Mouse (Mus musculus) intestine, postnatal 0 days (tissue): ENCODE results near the gene Vwce. TPM values are rescaled to one million over a fixed set of nuclear protein-coding genes. Genes with fewer than 3 reads are reported as not detected.
A peak's percentile ranks its signal among the peaks of the same experiment; 100 is the strongest.

Source experiments
- ATAC-seq: fragments of 200-750 bp; cut with Nextera tagmentation; 2 replicates; pipeline ENCODE4 v1.8.0; 2017; ENCODE audit warnings: mild to moderate bottlenecking, moderate TSS enrichment, moderate library complexity
- H3K27ac ChIP-seq: fragments of 300-500 bp; sonication (generic); 2 replicates; pipeline ENCODE4 v1.5.1; 2014; ENCODE audit warnings: mild to moderate bottlenecking, low read depth, low read length, moderate library complexity
- H3K27me3 ChIP-seq: fragments of 300-500 bp; sonication (generic); replicated peaks from 2 replicates; pipeline ENCODE4 v1.6.1; 2014; ENCODE audit warnings: low read length, mixed read lengths; ENCODE audit not compliant: control insufficient read depth, insufficient read depth
- H3K36me3 ChIP-seq: fragments of 300-500 bp; sonication (generic); 2 replicates; pipeline ENCODE4 v1.6.1; 2014; ENCODE audit warnings: mild to moderate bottlenecking, moderate library complexity; ENCODE audit not compliant: control insufficient read depth, insufficient read depth
- H3K4me1 ChIP-seq: fragments of 300-500 bp; sonication (generic); replicated peaks from 2 replicates; pipeline ENCODE4 v1.6.1; 2014; ENCODE audit warnings: antibody characterized with exemption, low read length, mixed read lengths; ENCODE audit not compliant: control insufficient read depth, insufficient read depth
- H3K4me2 ChIP-seq: fragments of 300-500 bp; sonication (generic); replicated peaks from 2 replicates; pipeline ENCODE4 v1.6.1; 2014; ENCODE audit warnings: low read depth, mild to moderate bottlenecking, moderate library complexity
- H3K4me3 ChIP-seq: fragments of 300-500 bp; sonication (generic); 2 replicates; pipeline ENCODE4 v1.5.1; 2014; ENCODE audit warnings: low read depth, low read length
- H3K9ac ChIP-seq: fragments of 300-500 bp; sonication (generic); 2 replicates; pipeline ENCODE4 v1.6.1; 2014; ENCODE audit warnings: mild to moderate bottlenecking, low read depth, low read length
- H3K9me3 ChIP-seq: fragments of 300-500 bp; sonication (generic); 2 replicates; pipeline ENCODE4 v1.6.1; 2016; ENCODE audit warnings: mixed run types; ENCODE audit not compliant: control insufficient read depth
- CTCF ChIP-seq: sonication (generic); IDR thresholded peaks from 2 replicates; pipeline ENCODE4 v1.5.1; 2016; ENCODE audit warnings: low read depth, mild to moderate bottlenecking, control low read depth, antibody characterized with exemption, moderate library complexity
- WGBS: fragments of 180-500 bp; shearing (Covaris S2); extraction: QIAGEN DNeasy Blood & Tissue Kit; methylation state at CpG from one replicate; pipeline ENCODE4 v1.1.7; 2014; 5-methylcytosine and 5-hydroxymethylcytosine counted together
- polyA plus RNA-seq: library from polyadenylated mRNA; unstranded; fragments of >200 nt; fragmentation: Nextera tagmentation; extraction: Ambion mirVana; gene quantifications from 2 replicates; pipeline ENCODE4 v1.2.1, GENCODE M21; 2015

Vwce gene
- polyA plus RNA-seq, 1 experiment from 2014 or later = 7.1 TPM

- ATAC-seq = no peak
Measured at GRCm38 (mm10) chr19:10692361-10692760, 58.3 kb downstream of the Vwce start.

GRCm38 (mm10) chr19:10693926-10694682 is 60.1 kb downstream of the Vwce start:
- 79% methylated on average over 10 of the region's 10 CpGs for WGBS
- peaks cover 53% of the 10 kb centered on the region for H3K4me1 ChIP-seq
- H3K27ac ChIP-seq = no peak overlapping the region
- H3K27me3 ChIP-seq = no peaks in the 10 kb centered on the region
- H3K4me2 ChIP-seq = no peak overlapping the region
- no peak overlapping the region for H3K9ac ChIP-seq
- TF ChIP-seq CTCF = no peak
- no peaks in the 10 kb centered on the region; the same call in 1 of the 2 replicates for H3K36me3 ChIP-seq
- no peak for ATAC-seq
- H3K9me3 ChIP-seq = no peaks in the 10 kb centered on the region
- H3K4me3 ChIP-seq = no peak overlapping the region

More at GRCm38 (mm10) chr19:10692361-10692760, 58.3 kb downstream of the Vwce start:
- TF ChIP-seq CTCF = no peak
- peak overlapping the region; percentile 13; the same call in 1 of the 2 replicates for H3K4me2 ChIP-seq
- no peak overlapping the region for H3K9ac ChIP-seq
- H3K4me1 ChIP-seq = peaks cover 42% of the 10 kb centered on the region
- 42% methylated on average over 4 of the region's 4 CpGs for WGBS
- no peaks in the 10 kb centered on the region for H3K9me3 ChIP-seq
- H3K27ac ChIP-seq = peak overlapping the region; percentile 98
- no peaks in the 10 kb centered on the region; the same call in 1 of the 2 replicates for H3K36me3 ChIP-seq
- H3K4me3 ChIP-seq = no peak overlapping the region
- no peaks in the 10 kb centered on the region for H3K27me3 ChIP-seq

- peaks cover 58% of the 10 kb centered on the region for H3K4me1 ChIP-seq
- H3K4me3 ChIP-seq = no peak overlapping the region
Measured at GRCm38 (mm10) chr19:10695801-10696200, 61.8 kb downstream of the Vwce start.

GRCm38 (mm10) chr19:10698131-10698991 is 64.3 kb downstream of the Vwce start:
- TF ChIP-seq CTCF = no peak
- Histone ChIP-seq H3K36me3 (peaks cover 7% of the 10 kb centered on the region; the same call in 1 of the 2 replicates), H3K9me3 (no peaks in the 10 kb centered on the region), H3K4me1 (peaks cover 58% of the 10 kb centered on the region), H3K4me3 (no peak overlapping the region), H3K27ac (peak overlapping the region; percentile 76; the same call in 1 of the 2 replicates), H3K4me2 (no peak overlapping the region), H3K27me3 (no peaks in the 10 kb centered on the region), H3K9ac (no peak overlapping the region)
- no peak; the same call in 1 of the 2 replicates for ATAC-seq
- WGBS = 66% methylated on average over 9 of the region's 9 CpGs

More at GRCm38 (mm10) chr19:10695801-10696200, 61.8 kb downstream of the Vwce start:
- ATAC-seq = no peak
- Histone ChIP-seq H3K4me2 (peak overlapping the region; percentile 17; the same call in 1 of the 2 replicates), H3K27me3 (no peaks in the 10 kb centered on the region), H3K27ac (peak overlapping the region; percentile 68), H3K9me3 (no peaks in the 10 kb centered on the region), H3K36me3 (no peaks in the 10 kb centered on the region; the same call in 1 of the 2 replicates), H3K9ac (0 out of 2 replicates have a peak overlapping the region, but pooled peaks have one; percentile 11)
- TF ChIP-seq CTCF = no peak
- 64% methylated on average over 7 of the region's 7 CpGs for WGBS

GRCm38 (mm10) chr19:10699851-10700250 is 65.8 kb downstream of the Vwce start:
- Histone ChIP-seq H3K4me2 (peak overlapping the region; percentile 50), H3K36me3 (0 out of 2 replicates have a peak, but pooled peaks cover 7% of the 10 kb centered on the region), H3K4me3 (no peak overlapping the region), H3K27me3 (no peaks in the 10 kb centered on the region), H3K4me1 (peaks cover 58% of the 10 kb centered on the region), H3K9me3 (no peaks in the 10 kb centered on the region), H3K27ac (peak overlapping the region; percentile 76), H3K9ac (0 out of 2 replicates have a peak overlapping the region, but pooled peaks have one; percentile 7)
- 13% methylated on average over 9 of the region's 9 CpGs for WGBS
- no peak for TF ChIP-seq CTCF
- peak; percentile 31 for ATAC-seq
